Mouse (Mus musculus) stomach, postnatal 0 days (tissue): ENCODE measurements around the gene Itga3.

Source experiments
- CTCF ChIP-seq: IDR thresholded peaks from 2 replicates; pipeline ENCODE4 v1.5.1; 2016; ENCODE audit warnings: antibody characterized with exemption, low read depth, mild to moderate bottlenecking, moderate library complexity
- EP300 ChIP-seq: optimal IDR thresholded peaks from 2 replicates; pipeline ENCODE3; 2016; ENCODE audit warnings: antibody characterized with exemption

- TF ChIP-seq CTCF = no peak
- no peak for TF ChIP-seq EP300
These were observed 24.6 kb upstream of the Itga3 start for GRCm38 (mm10) chr11:95101071-95101788.
